Mouse (Mus musculus): ENCODE data around the gene Ccdc153.

Gene Ccdc153

GRCm38 (mm10) chr9:44239447-44239846, 1.0 kb upstream of the Ccdc153 start:
- DNase-seq (ENCODE audit: low read depth, low spot score): no peak

GRCm38 (mm10) chr9:44240911-44241310, 435 bp downstream of the Ccdc153 start:
- no peak for DNase-seq (ENCODE audit: low read depth, low spot score)

DNA sequence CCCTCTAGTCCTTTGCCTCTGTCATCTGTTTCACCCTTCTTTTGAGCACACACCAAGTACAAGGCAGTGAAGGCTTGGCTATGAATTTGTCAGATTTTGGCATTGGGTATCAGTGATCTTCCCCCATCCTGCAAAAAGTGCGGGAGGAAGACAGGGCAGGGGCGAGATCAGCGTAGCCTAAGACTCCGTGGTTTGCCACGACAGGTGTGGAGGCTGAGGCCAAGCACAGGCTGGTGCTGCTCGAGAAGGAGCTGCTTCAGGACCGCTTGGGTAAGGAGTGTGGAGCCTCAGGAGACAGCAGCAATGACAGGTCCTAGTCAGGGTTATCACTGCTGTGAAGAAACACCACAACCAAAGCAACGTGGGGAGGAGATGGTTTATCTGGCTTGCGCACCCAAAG, 942 bp downstream of the Ccdc153 start:
- no peak for DNase-seq (ENCODE audit: low read depth, low spot score)

DNA sequence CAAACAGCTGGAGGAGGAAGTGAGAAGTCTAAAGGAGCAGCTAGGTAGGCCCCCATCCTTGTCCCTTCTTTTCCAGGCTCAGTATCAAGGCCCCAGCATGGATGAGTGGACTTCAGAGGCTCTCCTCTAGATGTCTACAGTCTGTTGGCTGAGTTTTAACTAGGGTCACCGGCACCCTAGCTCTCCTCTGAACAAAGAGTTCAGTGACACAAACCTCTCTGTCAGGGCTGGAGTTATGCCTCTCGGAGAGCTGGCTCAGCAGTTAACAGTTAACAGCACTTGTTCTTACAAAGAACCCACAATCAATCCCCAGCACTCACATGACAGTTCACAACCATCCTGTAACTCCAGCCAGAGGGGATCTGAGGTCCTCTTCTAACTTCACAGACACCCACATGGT, 3.1 kb downstream of the Ccdc153 start:
- no peak for DNase-seq (ENCODE audit: low read depth, low spot score)

GRCm38 (mm10) chr9:44247907-44248306, 7.4 kb downstream of the Ccdc153 start:
- no peak for DNase-seq (ENCODE audit: low read depth, low spot score)

DNA sequence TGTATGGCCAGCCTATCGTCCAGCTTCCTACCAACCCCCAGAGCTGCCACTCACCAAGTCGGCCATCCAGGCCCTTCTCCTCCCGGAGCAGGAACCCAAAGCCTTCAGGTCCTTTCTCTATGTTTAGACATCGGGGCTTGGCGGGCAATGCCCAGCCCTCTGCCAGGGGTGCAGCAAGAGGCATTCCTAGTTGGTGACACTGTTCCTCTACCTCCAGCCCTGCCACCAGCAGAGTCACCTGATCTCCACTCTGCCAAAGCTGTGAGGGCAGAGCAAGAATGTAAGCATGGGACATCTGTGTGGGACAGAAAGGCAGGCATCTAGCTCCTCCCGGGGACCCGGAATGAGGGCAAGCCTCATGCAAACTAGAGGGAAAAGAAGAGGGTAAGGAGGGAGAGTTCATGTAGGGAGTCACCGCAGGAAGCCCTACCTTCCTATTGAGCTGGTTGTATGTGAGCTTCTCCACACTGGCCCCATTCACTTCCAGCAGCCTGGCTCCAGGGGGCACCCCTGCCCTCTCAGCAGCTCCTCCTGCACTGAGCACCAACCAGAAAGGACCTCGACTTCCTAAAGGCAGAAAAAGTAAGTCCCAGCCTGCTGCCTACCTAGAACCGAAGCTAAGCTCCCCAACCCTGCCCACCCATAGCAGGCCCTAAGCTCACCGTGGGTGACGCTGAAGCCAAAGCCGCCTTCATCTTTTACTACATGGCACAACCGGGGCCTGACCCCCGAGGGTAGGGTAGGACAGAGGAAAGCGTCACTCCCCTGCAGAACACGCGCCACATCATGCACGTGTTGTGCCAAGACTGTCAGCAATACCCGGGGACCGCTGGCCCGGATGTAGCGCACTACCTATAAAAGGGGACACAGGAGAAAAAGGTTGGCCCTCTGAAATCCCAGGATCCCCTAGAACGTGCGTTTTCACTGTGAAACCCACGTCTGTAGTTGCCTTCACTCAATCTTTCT, 9.0 kb downstream of the Ccdc153 start:
- DNase-seq (ENCODE audit: low read depth, low spot score): no peak

DNA sequence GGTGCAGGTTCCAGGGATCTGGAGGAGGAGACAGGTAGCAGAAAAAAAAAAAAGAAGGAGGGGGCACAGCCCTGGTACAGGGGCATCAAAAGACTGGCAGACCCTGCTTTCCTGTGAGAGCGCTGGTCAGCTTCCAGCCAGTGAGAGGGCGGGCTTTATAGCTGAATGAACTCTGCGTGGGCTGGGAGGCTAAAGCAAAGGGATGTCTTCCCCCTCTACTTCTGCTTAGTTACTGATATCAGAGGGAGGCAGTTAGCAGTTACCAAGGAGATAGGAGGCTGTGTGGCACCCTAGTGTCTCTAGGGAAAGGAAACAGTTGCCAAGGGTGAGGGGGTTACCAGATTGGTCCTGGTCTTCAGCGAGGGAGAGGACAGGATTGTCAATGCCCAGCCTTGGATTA, 10.0 kb downstream of the Ccdc153 start:
- DNase-seq (ENCODE audit: low read depth, low spot score): no peak

GRCm38 (mm10) chr9:44251314-44251713, 10.8 kb downstream of the Ccdc153 start, which contains the start of gene Pdzd3:
Gene Pdzd3, minus strand, starts transcription at chr9:44251471.
- DNase-seq (ENCODE audit: low read depth, low spot score): no peak

DNA sequence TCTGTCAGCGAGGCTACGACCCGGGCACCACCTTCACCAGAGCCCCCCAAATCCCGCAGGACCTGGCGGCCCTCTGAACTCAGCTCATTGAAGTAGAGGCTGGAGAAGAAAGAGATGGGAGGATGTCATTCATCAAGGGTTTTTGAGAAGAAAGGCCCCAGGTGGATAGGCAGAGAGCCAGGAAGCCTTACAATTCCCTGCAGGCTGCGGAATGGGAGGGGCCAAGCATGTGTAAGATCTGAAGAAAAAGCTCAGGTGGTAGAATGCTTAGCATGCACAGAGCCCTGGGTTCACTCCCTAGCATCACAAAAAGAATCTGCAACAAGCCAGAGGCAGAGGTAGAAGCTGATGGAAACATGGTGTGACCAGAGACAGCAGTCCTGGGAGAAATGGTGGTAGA, 13.0 kb downstream of the Ccdc153 start:
- no peak for DNase-seq (ENCODE audit: low read depth, low spot score)

- DNase-seq (ENCODE audit: low read depth, low spot score): no peak
Measured at GRCm38 (mm10) chr9:44254508-44255135, 14.1 kb downstream of the Ccdc153 start.

DNA sequence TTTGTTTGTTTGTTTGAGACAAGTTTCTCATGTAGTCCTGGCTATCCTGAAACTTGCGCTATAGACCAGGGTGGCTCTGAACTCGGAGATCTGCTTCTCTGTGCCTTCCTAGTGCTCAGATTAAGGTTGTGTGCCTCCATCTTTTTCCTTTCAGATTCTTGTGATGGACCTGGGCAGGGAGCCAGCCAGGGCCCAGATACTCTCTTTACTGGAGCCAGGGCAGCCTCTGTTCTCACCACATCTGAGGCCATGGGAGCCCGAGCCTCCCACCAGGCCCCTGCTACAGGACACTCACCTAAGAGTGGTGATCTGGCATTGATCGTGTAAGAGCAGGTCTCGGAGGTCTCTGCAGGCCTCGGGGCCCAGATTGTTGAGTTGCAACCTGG, 14.7 kb downstream of the Ccdc153 start:
- DNase-seq (ENCODE audit: low read depth, low spot score): no peak

- no peak for DNase-seq (ENCODE audit: low read depth, low spot score)
Measured at GRCm38 (mm10) chr9:44256213-44256612, 15.7 kb downstream of the Ccdc153 start.

DNA sequence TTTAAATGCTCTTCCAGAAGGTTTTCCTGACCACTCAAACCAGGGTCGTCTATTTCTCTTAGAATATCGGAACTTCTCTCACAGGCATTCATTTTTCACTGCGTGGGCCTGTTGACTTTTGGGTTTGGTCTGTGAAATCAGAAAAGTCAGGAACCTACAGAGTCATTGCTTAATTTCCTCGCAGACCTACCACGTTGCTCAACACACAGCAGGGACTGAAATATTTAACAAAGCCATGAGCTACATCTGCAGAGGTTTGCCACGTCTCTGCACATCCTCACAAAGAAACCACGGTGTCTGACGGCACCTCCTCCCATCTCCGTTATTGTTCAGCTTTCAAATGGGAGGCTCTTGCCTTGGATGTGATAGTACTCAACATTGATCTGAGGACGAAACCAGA, 18.5 kb downstream of the Ccdc153 start:
- DNase-seq (ENCODE audit: low read depth, low spot score): no peak

GRCm38 (mm10) chr9:44261388-44261787, 20.9 kb downstream of the Ccdc153 start:
- DNase-seq (ENCODE audit: low read depth, low spot score): no peak

DNA sequence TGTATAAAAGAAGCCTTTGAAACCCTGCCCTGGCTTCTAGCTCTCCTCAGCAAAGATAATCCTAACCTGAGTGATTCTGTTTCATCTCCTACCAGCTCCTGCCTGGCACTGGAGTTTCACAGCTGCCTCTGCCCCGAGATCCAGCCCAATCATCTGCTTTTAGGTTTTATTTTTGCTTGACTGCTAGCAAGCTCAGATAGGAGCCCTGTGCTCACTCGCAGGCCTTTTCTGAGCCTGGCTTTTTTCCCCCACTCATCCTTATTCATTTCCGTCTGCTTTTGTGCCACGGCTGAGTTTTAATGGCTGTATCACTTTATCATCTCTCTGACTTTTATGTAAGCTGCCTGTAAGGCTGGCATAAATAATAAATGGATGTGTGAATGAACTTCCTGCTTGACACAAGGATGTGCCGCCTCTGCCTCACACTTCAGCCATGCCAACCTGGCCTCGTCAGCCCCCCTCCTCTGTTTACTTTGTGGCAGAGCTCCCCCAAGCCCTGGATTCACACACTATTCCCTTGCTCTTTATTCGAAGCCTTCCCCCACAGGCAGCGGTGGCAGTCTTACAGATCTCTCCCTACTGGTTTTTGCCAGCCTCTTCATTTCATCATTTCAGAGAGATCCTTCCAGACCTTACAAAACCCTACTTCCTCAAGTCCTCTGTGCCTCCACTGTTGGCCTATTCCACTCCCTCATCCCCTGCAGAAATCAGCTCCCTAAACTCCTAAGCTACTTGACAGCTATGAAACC, 26.2 kb downstream of the Ccdc153 start:
- no peak for DNase-seq (ENCODE audit: low read depth, low spot score)

DNA sequence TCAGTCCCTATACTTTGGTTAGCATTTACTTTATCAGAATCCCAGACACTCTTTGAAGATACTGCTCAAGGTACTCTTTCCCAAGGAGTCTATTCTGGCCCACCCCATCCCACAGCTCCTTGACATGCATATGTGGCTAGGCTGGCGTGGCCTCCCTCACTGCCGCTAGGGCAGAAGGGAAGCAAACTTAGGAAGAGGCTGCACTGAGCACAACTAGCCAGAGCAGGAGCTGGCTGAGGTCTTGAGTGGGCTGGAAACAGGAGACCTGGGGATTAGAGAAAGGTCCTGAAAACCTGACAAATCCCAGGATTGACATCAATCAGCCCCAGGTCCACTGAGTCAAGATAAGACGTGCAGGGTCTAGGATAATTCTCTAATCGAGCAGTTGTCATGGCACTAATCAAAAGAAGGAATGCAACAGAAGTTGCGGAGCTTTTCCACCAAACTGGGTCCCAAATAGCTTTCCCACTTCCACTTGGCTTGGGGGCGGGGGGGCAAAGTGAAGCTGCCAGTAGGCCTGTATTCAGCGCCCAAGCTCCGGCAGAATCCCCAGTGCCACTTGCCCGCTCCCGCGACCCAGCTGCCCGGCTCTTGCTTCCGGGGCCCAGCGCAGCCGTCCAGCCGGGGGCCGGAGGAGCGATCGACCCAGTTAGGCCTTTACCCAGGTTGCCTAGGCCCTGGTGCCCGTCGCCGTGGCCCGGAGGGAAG, 27.0 kb downstream of the Ccdc153 start:
- DNase-seq (ENCODE audit: low read depth, low spot score): no peak

- DNase-seq (ENCODE audit: low read depth, low spot score): peak; percentile 84
Measured at GRCm38 (mm10) chr9:44268027-44268360, 27.5 kb downstream of the Ccdc153 start.

DNA sequence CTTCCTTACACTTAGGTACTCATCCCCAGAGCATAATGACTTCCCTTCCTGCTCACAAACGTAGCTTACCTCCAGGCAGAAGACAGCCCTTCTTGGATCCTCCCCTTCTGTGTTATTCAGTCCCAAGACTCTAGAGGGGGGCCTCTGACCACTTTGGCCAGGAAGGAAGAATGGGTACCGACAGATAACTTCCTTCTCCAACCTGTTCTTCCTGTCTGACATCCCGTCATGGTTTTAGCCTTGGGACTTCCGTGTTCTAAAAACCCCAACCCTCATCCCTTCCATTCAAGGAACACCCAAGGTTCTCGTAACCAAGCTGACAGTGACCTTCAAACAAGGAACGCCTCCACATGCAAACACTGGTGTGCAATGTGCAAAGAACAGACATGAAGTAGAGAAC, 28.0 kb downstream of the Ccdc153 start, which contains the start of gene Nlrx1:
Gene Nlrx1, minus strand, starts transcription at position 168 of the 400 bp plus-strand sequence.
- DNase-seq (ENCODE audit: low read depth, low spot score): no peak

DNA sequence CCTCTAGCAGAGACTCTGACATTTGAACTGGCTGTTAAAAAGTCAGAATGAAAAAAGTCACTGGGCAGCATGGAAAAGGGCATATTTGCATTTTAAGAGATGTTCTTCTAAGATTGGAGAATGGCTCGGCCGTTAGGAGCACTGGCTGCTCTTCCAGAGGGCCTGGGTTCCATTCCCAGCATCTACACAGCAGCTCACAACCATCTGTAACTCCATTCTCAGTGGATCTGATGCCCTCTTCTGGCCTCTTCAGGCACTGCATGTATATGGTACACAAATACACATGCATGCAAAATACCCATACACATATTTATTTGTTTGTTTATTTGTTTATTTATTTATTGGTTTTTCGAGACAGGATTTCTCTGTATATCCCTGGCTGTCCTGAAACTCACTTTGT, 28.6 kb downstream of the Ccdc153 start:
- DNase-seq (ENCODE audit: low read depth, low spot score): no peak

GRCm38 (mm10) chr9:44269973-44270372, 29.5 kb downstream of the Ccdc153 start:
- DNase-seq (ENCODE audit: low read depth, low spot score): no peak

DNA sequence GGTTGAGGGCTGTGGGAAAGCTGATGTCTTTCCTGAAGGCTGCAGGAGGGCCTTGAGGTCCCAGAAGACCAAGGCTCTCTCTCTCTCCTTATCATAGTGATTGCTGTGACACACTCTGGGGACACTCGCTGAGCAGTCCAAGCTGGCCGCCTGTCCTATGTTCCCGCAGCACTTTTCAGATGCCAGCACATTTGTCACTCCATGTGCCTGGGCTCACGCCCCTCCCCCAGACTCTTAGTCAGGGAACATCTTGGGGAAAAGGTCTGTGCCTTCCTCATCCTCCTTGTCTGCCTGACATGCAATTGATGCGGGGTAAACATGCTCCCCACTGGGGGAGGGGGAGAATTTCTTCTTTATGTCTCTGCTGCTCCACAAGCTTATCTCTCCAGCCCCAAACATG, 42.7 kb downstream of the Ccdc153 start:
- no peak for DNase-seq (ENCODE audit: low read depth, low spot score)

All from skeletal muscle tissue, adult 2 months (tissue).